Mouse (Mus musculus) ZHBTc4 (cell line): ENCODE results near the gene Eipr1.
A peak's percentile ranks its signal among the peaks of the same experiment; 100 is the strongest.
"Not testable (repeated sequence)": the region's sequence is repeated elsewhere in the genome, so short reads cannot be mapped to it uniquely, and the experiment has no call there.

ENCODE experiments used
- DNase-seq: peaks from one replicate; pipeline ENCODE4 v3.0.0-alpha.2; 2011; ENCODE audit warnings: low read depth, low spot score

The Eipr1 gene

GRCm38 (mm10) chr12:28887712-28888111 is 136.1 kb downstream of the Eipr1 start:
- DNase-seq, result no peak

GRCm38 (mm10) chr12:28889068-28889674 is 137.6 kb downstream of the Eipr1 start:
- DNase-seq, result peak; percentile 18

- DNase-seq, result no peak
Measured at GRCm38 (mm10) chr12:28891523-28891922, 139.9 kb downstream of the Eipr1 start.

- DNase-seq, result no peak
Measured at GRCm38 (mm10) chr12:28896577-28896976, 145.0 kb downstream of the Eipr1 start.

GRCm38 (mm10) chr12:28898307-28898706 is 146.7 kb downstream of the Eipr1 start:
- no peak for DNase-seq

- DNase-seq, result no peak
Measured at GRCm38 (mm10) chr12:28899696-28900095, 148.1 kb downstream of the Eipr1 start.

- no peak for DNase-seq
Measured at GRCm38 (mm10) chr12:28900341-28900740, 148.7 kb downstream of the Eipr1 start.

GRCm38 (mm10) chr12:28902132-28902531 is 150.5 kb downstream of the Eipr1 start:
- no peak for DNase-seq

GRCm38 (mm10) chr12:28903082-28903481 is 151.5 kb downstream of the Eipr1 start:
- DNase-seq, result no peak

- DNase-seq, result no peak
Measured at GRCm38 (mm10) chr12:28905486-28905885, 153.9 kb downstream of the Eipr1 start.

- no peak for DNase-seq
Measured at GRCm38 (mm10) chr12:28906016-28906415, 154.4 kb downstream of the Eipr1 start.

- no peak for DNase-seq
Measured at GRCm38 (mm10) chr12:28906809-28907297, 155.2 kb downstream of the Eipr1 start.

GRCm38 (mm10) chr12:28907814-28908213 is 156.2 kb downstream of the Eipr1 start:
- no peak for DNase-seq

GRCm38 (mm10) chr12:28909851-28910250 is 158.2 kb downstream of the Eipr1 start:
- DNase-seq, result no peak

- DNase-seq, result no peak
Measured at GRCm38 (mm10) chr12:28910568-28910967, 159.0 kb downstream of the Eipr1 start.

- DNase-seq, result peak; percentile 6
Measured at GRCm38 (mm10) chr12:28912351-28912936, 160.8 kb downstream of the Eipr1 start.

GRCm38 (mm10) chr12:28913099-28913498 is 161.5 kb downstream of the Eipr1 start:
- DNase-seq, result no peak

GRCm38 (mm10) chr12:28914056-28914455 is 162.5 kb downstream of the Eipr1 start:
- not testable (repeated sequence) for DNase-seq
